Mouse (Mus musculus) limb, embryonic 11.5 days (tissue): Measurements from ENCODE around the gene Skap1. TPM values are rescaled to one million over a fixed set of nuclear protein-coding genes. Genes with fewer than 3 reads are reported as not detected.

Experiments used
- ATAC-seq: fragments of 200-750 bp; cut with Nextera tagmentation; 2 replicates; pipeline ENCODE4 v1.8.0; 2017; ENCODE audit warnings: low read depth; ENCODE audit not compliant: insufficient number of reproducible peaks, low FRiP score, low TSS enrichment
- DNase-seq: peaks from one replicate; pipeline ENCODE4 v3.0.0-alpha.2; 2015; ENCODE audit warnings: low spot score
- H3K27ac ChIP-seq: fragments of 300-500 bp; sonication (generic); replicated peaks from 2 replicates; pipeline ENCODE4 v1.5.1; 2014; ENCODE audit warnings: low read depth, mild to moderate bottlenecking, low read length
- H3K27me3 ChIP-seq: fragments of 300-500 bp; sonication (generic); 2 replicates; pipeline ENCODE4 v1.6.1; 2014; ENCODE audit warnings: mild to moderate bottlenecking, low read length, mixed read lengths; ENCODE audit not compliant: control insufficient read depth, insufficient read depth
- H3K36me3 ChIP-seq: fragments of 300-500 bp; sonication (generic); 2 replicates; pipeline ENCODE4 v1.6.1; 2014; ENCODE audit warnings: mild to moderate bottlenecking, low read length, moderate library complexity, mixed read lengths; ENCODE audit not compliant: control insufficient read depth, insufficient read depth
- H3K4me1 ChIP-seq: fragments of 300-500 bp; sonication (generic); 2 replicates; pipeline ENCODE4 v1.6.1; 2014; ENCODE audit warnings: low read length, mixed read lengths; ENCODE audit not compliant: control insufficient read depth, insufficient read depth
- H3K4me2 ChIP-seq: fragments of 300-500 bp; sonication (generic); 2 replicates; pipeline ENCODE4 v1.6.1; 2014; ENCODE audit warnings: low read depth, mild to moderate bottlenecking, moderate library complexity; ENCODE audit not compliant: severe bottlenecking
- H3K4me3 ChIP-seq: fragments of 300-500 bp; sonication (generic); 2 replicates; pipeline ENCODE4 v1.5.1; 2014; ENCODE audit warnings: low read depth, low read length
- H3K9ac ChIP-seq: fragments of 300-500 bp; sonication (generic); 2 replicates; pipeline ENCODE4 v1.6.1; 2014; ENCODE audit warnings: mild to moderate bottlenecking, low read length
- H3K9me3 ChIP-seq: fragments of 300-500 bp; sonication (generic); 2 replicates; pipeline ENCODE4 v1.6.1; 2016; ENCODE audit warnings: low read length; ENCODE audit not compliant: control insufficient read depth
- WGBS: fragments of 180-500 bp; shearing (Covaris S2); extraction: QIAGEN DNeasy Blood & Tissue Kit; methylation state at CpG from one replicate; pipeline ENCODE4 v1.1.7; 2014; 5-methylcytosine and 5-hydroxymethylcytosine counted together
- polyA plus RNA-seq: library from polyadenylated mRNA; unstranded; fragments of >200 nt; fragmentation: Nextera tagmentation; extraction: Ambion mirVana; gene quantifications from 2 replicates; pipeline ENCODE4 v1.2.1, GENCODE M21; 2014

Skap1 gene
- polyA plus RNA-seq, 1 experiment from 2014 or later: 0.27 TPM

- no peak for ATAC-seq
- WGBS: 20% methylated on average over 9 of the region's 9 CpGs
- H3K27ac ChIP-seq: no peak overlapping the region
- DNase-seq: peak; percentile 67
- H3K4me2 ChIP-seq: no peak overlapping the region
- H3K27me3 ChIP-seq: peaks cover 8% of the 10 kb centered on the region; the same call in 1 of the 2 replicates
- H3K4me1 ChIP-seq: peaks cover 2% of the 10 kb centered on the region; the same call in 1 of the 2 replicates
- no peaks in the 10 kb centered on the region for H3K9me3 ChIP-seq
- H3K4me3 ChIP-seq: no peak overlapping the region
- H3K36me3 ChIP-seq: no peaks in the 10 kb centered on the region
- H3K9ac ChIP-seq: no peak overlapping the region
These were observed 32.5 kb upstream of the Skap1 start for GRCm38 (mm10) chr11:96431871-96432270.

- Histone ChIP-seq H3K9me3 (no peaks in the 10 kb centered on the region), H3K4me3 (no peak overlapping the region), H3K36me3 (no peaks in the 10 kb centered on the region), H3K27me3 (0 out of 2 replicates have a peak, but pooled peaks cover 9% of the 10 kb centered on the region), H3K4me2 (no peak overlapping the region), H3K27ac (no peak overlapping the region), H3K9ac (no peak overlapping the region), H3K4me1 (no peaks in the 10 kb centered on the region)
- WGBS: 65% methylated on average over 6 of the region's 6 CpGs
- DNase-seq: no peak
- no peak for ATAC-seq
These were observed 29.5 kb upstream of the Skap1 start for GRCm38 (mm10) chr11:96434888-96435287.

GRCm38 (mm10) chr11:96436525-96436924 lies 27.9 kb upstream of the Skap1 start:
- H3K4me1 ChIP-seq: no peaks in the 10 kb centered on the region
- WGBS: 60% methylated on average over 7 of the region's 7 CpGs
- DNase-seq (no peak), ATAC-seq (no peak)
- H3K4me3 ChIP-seq: no peak overlapping the region
- H3K9me3 ChIP-seq: no peaks in the 10 kb centered on the region
- H3K4me2 ChIP-seq: no peak overlapping the region
- H3K36me3 ChIP-seq: no peaks in the 10 kb centered on the region
- no peak overlapping the region for H3K9ac ChIP-seq
- H3K27ac ChIP-seq: no peak overlapping the region
- 0 out of 2 replicates have a peak, but pooled peaks cover 9% of the 10 kb centered on the region for H3K27me3 ChIP-seq

DNA sequence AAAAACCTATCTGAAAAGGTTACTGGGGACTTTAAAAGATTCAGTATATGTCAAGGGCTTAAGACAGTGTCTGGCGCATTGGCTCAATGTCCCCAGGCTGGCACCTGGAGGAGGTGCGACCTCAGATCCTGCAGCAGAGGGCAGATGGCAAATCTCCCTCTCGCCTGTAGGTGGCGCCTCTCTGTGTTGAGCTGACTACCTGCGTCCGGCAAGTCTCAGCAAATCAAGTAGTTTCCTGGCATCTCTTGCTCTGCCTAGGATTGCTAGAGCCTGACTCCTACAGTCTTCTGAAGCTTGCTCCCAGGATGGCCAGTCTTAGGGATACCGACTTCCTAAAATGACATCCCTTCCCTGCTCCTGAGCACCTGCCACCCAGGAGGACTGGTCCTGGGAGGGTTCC lies 25.6 kb upstream of the Skap1 start:
- 0 out of 2 replicates have a peak, but pooled peaks cover 9% of the 10 kb centered on the region for H3K27me3 ChIP-seq
- H3K9me3 ChIP-seq: no peaks in the 10 kb centered on the region
- DNase-seq: peak; percentile 78
- no peak for ATAC-seq
- no peaks in the 10 kb centered on the region for H3K4me1 ChIP-seq
- no peak overlapping the region for H3K27ac ChIP-seq
- no peak overlapping the region for H3K4me3 ChIP-seq
- WGBS: 6% methylated on average over 7 of the region's 7 CpGs
- no peak overlapping the region for H3K4me2 ChIP-seq
- no peak overlapping the region for H3K9ac ChIP-seq
- no peaks in the 10 kb centered on the region for H3K36me3 ChIP-seq

GRCm38 (mm10) chr11:96441546-96442185 lies 22.7 kb upstream of the Skap1 start:
- H3K4me1 ChIP-seq: no peaks in the 10 kb centered on the region
- 65% methylated on average over 12 of the region's 12 CpGs for WGBS
- no peak for DNase-seq
- no peaks in the 10 kb centered on the region for H3K9me3 ChIP-seq
- H3K27ac ChIP-seq: no peak overlapping the region
- H3K4me2 ChIP-seq: no peak overlapping the region
- 0 out of 2 replicates have a peak, but pooled peaks cover 7% of the 10 kb centered on the region for H3K27me3 ChIP-seq
- ATAC-seq: no peak
- no peaks in the 10 kb centered on the region for H3K36me3 ChIP-seq
- no peak overlapping the region for H3K4me3 ChIP-seq
- H3K9ac ChIP-seq: no peak overlapping the region

- Histone ChIP-seq H3K36me3 (no peaks in the 10 kb centered on the region), H3K4me2 (no peak overlapping the region), H3K27ac (no peak overlapping the region), H3K9ac (no peak overlapping the region), H3K27me3 (0 out of 2 replicates have a peak, but pooled peaks cover 4% of the 10 kb centered on the region), H3K4me1 (no peaks in the 10 kb centered on the region), H3K9me3 (no peaks in the 10 kb centered on the region), H3K4me3 (no peak overlapping the region)
- WGBS: 75% methylated on average over 5 of the region's 5 CpGs
- no peak for DNase-seq
- no peak for ATAC-seq
These were observed 21.9 kb upstream of the Skap1 start for GRCm38 (mm10) chr11:96442468-96442867.

DNA sequence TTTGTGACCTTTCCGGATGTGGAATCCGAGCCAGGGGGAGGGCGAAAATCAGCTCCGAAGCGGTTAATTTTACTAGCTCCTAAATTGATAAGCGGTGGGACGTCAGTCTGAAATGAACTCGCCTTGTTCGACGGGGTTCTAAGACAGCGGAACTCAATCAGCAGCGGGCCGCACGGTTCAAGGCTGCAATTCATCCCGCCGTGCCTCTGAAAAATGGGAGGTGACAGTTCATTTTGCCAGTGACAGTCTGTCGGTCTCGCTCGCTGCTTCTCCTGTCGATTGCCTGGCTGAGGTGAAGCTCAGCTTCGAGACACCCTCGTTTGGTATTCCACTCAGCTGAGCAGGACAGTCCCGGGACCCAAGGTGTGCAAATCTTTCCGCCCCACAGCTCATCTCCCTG lies 16.5 kb upstream of the Skap1 start:
- no peak overlapping the region for H3K4me3 ChIP-seq
- H3K4me1 ChIP-seq: no peaks in the 10 kb centered on the region
- H3K36me3 ChIP-seq: no peaks in the 10 kb centered on the region
- no peak for ATAC-seq
- 73% methylated on average over 24 of the region's 24 CpGs for WGBS
- no peak overlapping the region for H3K9ac ChIP-seq
- H3K4me2 ChIP-seq: no peak overlapping the region
- DNase-seq: no peak
- no peaks in the 10 kb centered on the region for H3K27me3 ChIP-seq
- no peaks in the 10 kb centered on the region for H3K9me3 ChIP-seq
- H3K27ac ChIP-seq: no peak overlapping the region

DNA sequence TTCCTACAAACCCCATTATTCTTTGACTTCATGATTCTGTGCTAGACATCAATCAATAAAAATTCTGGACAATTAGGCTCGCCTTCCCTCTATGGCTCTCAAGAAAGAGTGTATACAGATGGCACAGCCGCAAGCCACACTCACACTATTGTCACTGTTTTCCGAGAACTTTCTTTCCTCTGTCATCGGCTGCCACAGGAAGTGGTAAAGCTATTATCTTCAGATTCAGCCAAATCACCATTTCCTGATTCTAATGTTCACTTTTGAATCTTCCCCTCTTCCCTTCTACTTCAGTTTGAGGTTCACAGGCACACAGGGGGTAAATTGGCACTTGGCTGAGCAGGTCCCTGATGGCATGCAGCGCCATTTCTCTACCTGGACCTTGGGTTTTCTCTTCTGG lies 9.3 kb upstream of the Skap1 start:
- Histone ChIP-seq H3K27me3 (no peaks in the 10 kb centered on the region), H3K9ac (no peak overlapping the region), H3K4me3 (no peak overlapping the region), H3K9me3 (no peaks in the 10 kb centered on the region), H3K27ac (no peak overlapping the region), H3K36me3 (no peaks in the 10 kb centered on the region), H3K4me1 (peaks cover 3% of the 10 kb centered on the region), H3K4me2 (no peak overlapping the region)
- DNase-seq: no peak
- ATAC-seq: no peak
- WGBS: 88% methylated on average over 5 of the region's 5 CpGs
